Comparison of ENCODE assay signal across 17 mouse cellular contexts in the genomic region with DNA sequence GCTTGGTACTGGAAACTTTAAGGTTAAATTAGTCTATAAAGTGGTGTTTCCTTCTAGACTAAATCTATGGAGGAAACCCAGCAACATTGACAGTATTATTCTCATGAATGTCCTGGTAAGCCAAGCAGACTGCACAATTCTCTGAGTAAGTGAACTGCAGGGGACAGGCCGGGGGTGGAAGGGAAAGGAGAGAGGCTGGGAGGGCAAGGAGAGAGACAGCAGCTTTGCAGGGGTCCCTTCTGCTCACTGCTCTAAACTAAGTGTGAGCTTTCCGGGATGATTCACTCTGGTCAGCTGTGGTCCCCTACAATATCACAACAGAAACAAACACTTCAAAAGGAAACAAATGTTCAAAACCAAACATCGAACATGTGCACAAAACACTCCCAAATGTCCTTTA.
A peak's percentile ranks its signal among the peaks of the same experiment; 100 is the strongest.
DNase-seq lines count a peak whose midpoint lies in the region; ATAC-seq and TF ChIP-seq lines count a peak whose summit lies in the region.
"Had no signal": no experiment of that assay in that cellular context is flagged by ENCODE, and none has a peak within 500 bp of the region (broad histone marks: within the 10 kb centered on the region; RNA-seq: fewer than 3 reads in every experiment).

No protein-coding gene starts in this region.

- peak overlapping the region; percentile 43 for H3K4me3 ChIP-seq in heart, embryonic 10.5 days
- peak overlapping the region; percentile 51 for H3K4me3 ChIP-seq in megakaryocyte, embryonic 14.5 days (replicated peaks)
- no peak overlapping the region for H3K4me3 ChIP-seq in limb, embryonic 10.5 days
- peak overlapping the region; percentile 42 for H3K4me3 ChIP-seq in liver, postnatal 0 days (ENCODE audit: low read depth, low read length)
- H3K4me3 ChIP-seq: embryonic facial prominence, embryonic 10.5 days; layer of hippocampus, adult 2 months; limb, embryonic 13.5 days had no signal

- TF ChIP-seq CTCF in liver, postnatal 0 days (IDR thresholded peaks at IDR 0.05; ENCODE audit: low read depth), result no peak

- peak overlapping the region; percentile 73 for H3K27ac ChIP-seq in heart, embryonic 10.5 days
- no peak overlapping the region for H3K27ac ChIP-seq in limb, embryonic 10.5 days
- H3K27ac ChIP-seq in liver, postnatal 0 days (ENCODE audit: low read depth), result peak overlapping the region; percentile 30; the same call in 1 of the 2 replicates
- H3K27ac ChIP-seq: embryonic facial prominence, embryonic 10.5 days; layer of hippocampus, adult 2 months; limb, embryonic 13.5 days had no signal

- peak overlapping the region; percentile 39 for H3K9ac ChIP-seq in liver, postnatal 0 days (replicated peaks)
- H3K9ac ChIP-seq: forebrain, postnatal 0 days; limb, embryonic 13.5 days had no signal

- WGBS in heart, embryonic 10.5 days, result 33% methylated on average over 3 of the region's 3 CpGs
- WGBS in limb, embryonic 10.5 days, result 52% methylated on average over 3 of the region's 3 CpGs
- 63% methylated on average over 3 of the region's 3 CpGs for WGBS in liver, postnatal 0 days (ENCODE audit: insufficient replicate concordance)

- H3K4me2 ChIP-seq in liver, postnatal 0 days (ENCODE audit: low read depth, low read length), result peak overlapping the region; percentile 51
- H3K4me2 ChIP-seq: limb, embryonic 13.5 days; midbrain, embryonic 11.5 days had no signal

- no peak for DNase-seq in heart, embryonic 10.5 days (ENCODE audit: low spot score)
- no peak for DNase-seq in heart, adult 11 months
- peak; percentile 23 for DNase-seq in limb, embryonic 10.5 days (ENCODE audit: low spot score)
- no peak for DNase-seq in liver, postnatal 0 days
- no peak for DNase-seq in urinary bladder, postnatal 4 days (ENCODE audit: low spot score in 2 of 2)
- DNase-seq: adrenal gland, adult 2 months; cerebellum, postnatal 14 days; forebrain, postnatal 0 days; gastrocnemius, postnatal 25 days; heart, postnatal 10 days; lung, postnatal 10 days had no signal

- H3K4me1 ChIP-seq in heart, embryonic 10.5 days, result peaks cover 36% of the 10 kb centered on the region
- peaks cover 40% of the 10 kb centered on the region for H3K4me1 ChIP-seq in megakaryocyte, embryonic 14.5 days
- peaks cover 41% of the 10 kb centered on the region for H3K4me1 ChIP-seq in limb, embryonic 10.5 days
- peaks cover 15% of the 10 kb centered on the region for H3K4me1 ChIP-seq in liver, postnatal 0 days (ENCODE audit: insufficient read depth)

- ATAC-seq in megakaryocyte, adult 5-6 weeks (ENCODE audit: poor library complexity, severe bottlenecking), result no peak
- no peak for ATAC-seq in liver, postnatal 0 days
- ATAC-seq: forebrain, postnatal 0 days had no signal

- no peaks in the 10 kb centered on the region for H3K27me3 ChIP-seq in heart, embryonic 10.5 days (ENCODE audit: insufficient read depth, poor library complexity, severe bottlenecking)
- H3K27me3 ChIP-seq in megakaryocyte, embryonic 14.5 days (replicated peaks), result no peaks in the 10 kb centered on the region
- H3K27me3 ChIP-seq in limb, embryonic 10.5 days (ENCODE audit: low read depth, poor library complexity, severe bottlenecking), result no peaks in the 10 kb centered on the region
- no peaks in the 10 kb centered on the region for H3K27me3 ChIP-seq in liver, postnatal 0 days (ENCODE audit: insufficient read depth, low read length)
- H3K27me3 ChIP-seq: limb, embryonic 13.5 days had no signal

- H3K9me3 ChIP-seq in heart, embryonic 10.5 days, result no peaks in the 10 kb centered on the region
- no peaks in the 10 kb centered on the region for H3K9me3 ChIP-seq in megakaryocyte, embryonic 14.5 days
- no peaks in the 10 kb centered on the region for H3K9me3 ChIP-seq in limb, embryonic 10.5 days (replicated peaks)
- no peaks in the 10 kb centered on the region for H3K9me3 ChIP-seq in liver, postnatal 0 days (ENCODE audit: low read length)
- H3K9me3 ChIP-seq: embryonic facial prominence, embryonic 10.5 days; limb, embryonic 13.5 days had no signal

- H3K36me3 ChIP-seq in heart, embryonic 10.5 days, result no peaks in the 10 kb centered on the region
- H3K36me3 ChIP-seq in megakaryocyte, embryonic 14.5 days (replicated peaks; ENCODE audit: low read length), result no peaks in the 10 kb centered on the region
- H3K36me3 ChIP-seq in limb, embryonic 10.5 days, result no peaks in the 10 kb centered on the region
- no peaks in the 10 kb centered on the region for H3K36me3 ChIP-seq in liver, postnatal 0 days (replicated peaks; ENCODE audit: insufficient read depth, low read length)
- H3K36me3 ChIP-seq: embryonic facial prominence, embryonic 10.5 days; limb, embryonic 13.5 days had no signal

- TF ChIP-seq EP300 in liver, postnatal 0 days (IDR thresholded peaks at IDR 0.05; ENCODE audit: low read depth), result no peak
